Mouse (Mus musculus) limb, embryonic 11.5 days (tissue): ENCODE measurements around the gene Bag2. TPM values are rescaled to one million over a fixed set of nuclear protein-coding genes. Genes with fewer than 3 reads are reported as not detected.

Experiments used
- ATAC-seq: fragments of 200-750 bp; cut with Nextera tagmentation; 2 replicates; pipeline ENCODE4 v1.8.0; 2017; ENCODE audit warnings: low read depth; ENCODE audit not compliant: insufficient number of reproducible peaks, low FRiP score, low TSS enrichment
- DNase-seq: peaks from one replicate; pipeline ENCODE4 v3.0.0-alpha.2; 2015; ENCODE audit warnings: low spot score
- H3K27ac ChIP-seq: fragments of 300-500 bp; sonication (generic); replicated peaks from 2 replicates; pipeline ENCODE4 v1.5.1; 2014; ENCODE audit warnings: low read depth, mild to moderate bottlenecking, low read length
- H3K27me3 ChIP-seq: fragments of 300-500 bp; sonication (generic); 2 replicates; pipeline ENCODE4 v1.6.1; 2014; ENCODE audit warnings: mild to moderate bottlenecking, low read length, mixed read lengths; ENCODE audit not compliant: control insufficient read depth, insufficient read depth
- H3K36me3 ChIP-seq: fragments of 300-500 bp; sonication (generic); 2 replicates; pipeline ENCODE4 v1.6.1; 2014; ENCODE audit warnings: mild to moderate bottlenecking, low read length, moderate library complexity, mixed read lengths; ENCODE audit not compliant: control insufficient read depth, insufficient read depth
- H3K4me1 ChIP-seq: fragments of 300-500 bp; sonication (generic); 2 replicates; pipeline ENCODE4 v1.6.1; 2014; ENCODE audit warnings: low read length, mixed read lengths; ENCODE audit not compliant: control insufficient read depth, insufficient read depth
- H3K4me2 ChIP-seq: fragments of 300-500 bp; sonication (generic); 2 replicates; pipeline ENCODE4 v1.6.1; 2014; ENCODE audit warnings: low read depth, mild to moderate bottlenecking, moderate library complexity; ENCODE audit not compliant: severe bottlenecking
- H3K4me3 ChIP-seq: fragments of 300-500 bp; sonication (generic); 2 replicates; pipeline ENCODE4 v1.5.1; 2014; ENCODE audit warnings: low read depth, low read length
- H3K9ac ChIP-seq: fragments of 300-500 bp; sonication (generic); 2 replicates; pipeline ENCODE4 v1.6.1; 2014; ENCODE audit warnings: mild to moderate bottlenecking, low read length
- H3K9me3 ChIP-seq: fragments of 300-500 bp; sonication (generic); 2 replicates; pipeline ENCODE4 v1.6.1; 2016; ENCODE audit warnings: low read length; ENCODE audit not compliant: control insufficient read depth
- WGBS: fragments of 180-500 bp; shearing (Covaris S2); extraction: QIAGEN DNeasy Blood & Tissue Kit; methylation state at CpG from one replicate; pipeline ENCODE4 v1.1.7; 2014; 5-methylcytosine and 5-hydroxymethylcytosine counted together
- polyA plus RNA-seq: library from polyadenylated mRNA; unstranded; fragments of >200 nt; fragmentation: Nextera tagmentation; extraction: Ambion mirVana; gene quantifications from 2 replicates; pipeline ENCODE4 v1.2.1, GENCODE M21; 2014

The Bag2 gene
- 58.3 and 59.5 TPM in 2 replicates for polyA plus RNA-seq

DNA sequence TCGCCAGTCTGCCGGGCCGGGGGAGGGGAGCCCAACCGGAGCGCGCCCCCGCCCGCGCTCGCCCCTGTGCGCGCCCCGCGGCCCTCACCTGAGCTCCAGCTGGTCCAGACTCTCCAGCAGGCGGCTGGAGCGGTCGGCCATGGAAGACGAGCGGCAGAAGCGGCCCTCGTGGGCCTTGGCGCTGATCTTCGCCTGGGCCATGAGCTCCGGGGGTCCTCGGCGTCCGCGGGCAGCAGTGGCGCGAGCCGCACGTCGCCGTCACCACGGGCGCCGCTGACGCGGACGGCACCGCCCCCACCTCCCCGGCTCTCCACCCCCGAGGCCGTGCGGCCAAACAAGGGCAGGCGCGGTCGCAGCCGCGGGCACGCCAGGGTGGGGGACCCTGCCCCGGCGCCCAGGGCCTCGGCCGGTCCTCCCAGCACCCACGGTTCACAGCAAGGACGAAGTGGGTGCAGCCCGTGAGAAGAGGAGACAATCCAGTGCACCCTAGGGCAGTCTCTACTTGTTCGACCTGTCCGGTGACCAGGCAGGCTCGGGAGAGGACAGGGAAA is at the start of gene Bag2:
Gene Bag2, minus strand, starts transcription at position 305 of the 551 bp plus-strand sequence.
- H3K27me3 ChIP-seq = no peaks in the 10 kb centered on the region
- DNase-seq (peak; percentile 77), ATAC-seq (peak; percentile 82)
- H3K4me3 ChIP-seq = peak within 1 kb of the TSS; percentile 64
- H3K9ac ChIP-seq = peak within 1 kb of the TSS; percentile 79
- H3K36me3 ChIP-seq = no peaks in the 10 kb centered on the region; the same call in 1 of the 2 replicates
- H3K4me2 ChIP-seq = peak within 1 kb of the TSS; percentile 84
- 0 out of 2 replicates have a peak within 1 kb of the TSS, but pooled peaks have one; percentile 21 for H3K27ac ChIP-seq
- H3K9me3 ChIP-seq = no peaks in the 10 kb centered on the region
- WGBS = under 1% methylated on average over 53 of the region's 61 CpGs
- H3K4me1 ChIP-seq = 0 out of 2 replicates have a peak, but pooled peaks cover 3% of the 10 kb centered on the region

DNA sequence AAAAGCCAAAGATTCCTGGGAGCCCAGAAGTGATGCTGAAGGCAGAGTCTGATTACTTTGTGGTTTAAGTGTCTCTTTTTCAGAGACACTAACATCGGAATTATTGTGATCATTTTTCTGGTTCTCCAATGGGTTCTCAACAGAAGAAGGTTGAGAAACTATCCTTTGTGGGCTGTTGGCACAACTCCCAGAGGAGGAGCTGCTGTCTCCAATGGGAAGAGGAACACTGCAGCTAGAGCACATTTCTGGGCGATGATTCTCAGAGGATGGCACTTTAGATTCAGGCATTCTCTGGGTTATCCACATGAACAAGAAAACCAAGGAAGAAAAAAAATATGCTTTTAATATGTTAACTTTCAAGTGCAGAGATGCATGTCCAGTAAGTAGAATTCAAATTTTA is 45.7 kb upstream of the Bag2 start:
- no peak for ATAC-seq
- no peak overlapping the region for H3K4me2 ChIP-seq
- no peak for DNase-seq
- H3K4me3 ChIP-seq = no peak overlapping the region
- peaks cover 31% of the 10 kb centered on the region for H3K36me3 ChIP-seq
- 100% methylated on average over 2 of the region's 2 CpGs for WGBS
- no peak overlapping the region for H3K27ac ChIP-seq
- no peaks in the 10 kb centered on the region for H3K9me3 ChIP-seq
- H3K27me3 ChIP-seq = no peaks in the 10 kb centered on the region
- H3K4me1 ChIP-seq = no peaks in the 10 kb centered on the region
- no peak overlapping the region for H3K9ac ChIP-seq

DNA sequence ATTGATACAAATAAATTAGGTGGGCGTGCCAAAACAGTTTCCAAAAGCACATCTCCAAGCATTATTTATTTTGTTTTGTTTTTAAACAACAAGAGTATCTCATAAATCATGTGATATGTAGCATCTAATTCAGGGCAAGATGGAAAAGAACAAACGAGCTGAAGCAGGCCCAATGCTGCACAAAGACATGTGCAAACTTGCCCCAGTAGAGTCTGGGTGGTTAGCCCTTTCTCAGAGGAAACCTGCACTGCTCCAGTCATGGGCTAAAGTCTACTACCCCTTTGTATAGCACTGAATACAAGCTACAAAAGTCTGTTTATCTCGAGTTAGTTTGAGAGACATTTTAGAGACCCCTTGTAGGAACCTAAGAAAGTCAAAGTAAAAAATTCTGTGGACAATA is 42.0 kb upstream of the Bag2 start:
- Histone ChIP-seq H3K4me3 (no peak overlapping the region), H3K4me1 (no peaks in the 10 kb centered on the region), H3K9me3 (no peaks in the 10 kb centered on the region), H3K36me3 (peaks cover 30% of the 10 kb centered on the region), H3K27ac (no peak overlapping the region), H3K4me2 (no peak overlapping the region), H3K27me3 (no peaks in the 10 kb centered on the region), H3K9ac (no peak overlapping the region)
- WGBS = 89% methylated on average over 3 of the region's 3 CpGs
- ATAC-seq (no peak), DNase-seq (no peak)

DNA sequence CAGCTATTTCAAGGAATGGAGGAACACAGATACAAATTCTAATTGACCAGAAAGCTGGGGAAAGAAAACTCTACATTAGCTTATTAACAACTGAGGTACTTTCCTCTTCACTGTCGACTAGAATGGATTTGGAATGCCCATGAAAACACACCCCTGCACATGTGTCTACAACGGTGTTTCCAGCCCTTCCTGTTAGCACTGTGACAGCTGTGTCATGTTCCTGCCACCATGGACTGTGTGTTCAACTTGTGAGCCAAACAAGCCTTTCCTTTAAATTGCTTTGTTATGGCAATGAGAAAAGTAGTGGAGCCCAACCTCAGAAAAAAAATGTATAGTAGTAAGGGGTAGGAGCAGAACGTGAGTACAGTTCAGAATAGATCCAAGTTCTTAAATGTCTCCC is 30.9 kb upstream of the Bag2 start:
- no peak overlapping the region for H3K9ac ChIP-seq
- no peaks in the 10 kb centered on the region for H3K4me1 ChIP-seq
- H3K27ac ChIP-seq = no peak overlapping the region
- DNase-seq = no peak
- H3K4me2 ChIP-seq = no peak overlapping the region
- no peaks in the 10 kb centered on the region for H3K27me3 ChIP-seq
- no peak for ATAC-seq
- H3K4me3 ChIP-seq = no peak overlapping the region
- H3K36me3 ChIP-seq = peaks cover 3% of the 10 kb centered on the region; the same call in 1 of the 2 replicates
- no peaks in the 10 kb centered on the region for H3K9me3 ChIP-seq
- 72% methylated on average over 3 of the region's 3 CpGs for WGBS

DNA sequence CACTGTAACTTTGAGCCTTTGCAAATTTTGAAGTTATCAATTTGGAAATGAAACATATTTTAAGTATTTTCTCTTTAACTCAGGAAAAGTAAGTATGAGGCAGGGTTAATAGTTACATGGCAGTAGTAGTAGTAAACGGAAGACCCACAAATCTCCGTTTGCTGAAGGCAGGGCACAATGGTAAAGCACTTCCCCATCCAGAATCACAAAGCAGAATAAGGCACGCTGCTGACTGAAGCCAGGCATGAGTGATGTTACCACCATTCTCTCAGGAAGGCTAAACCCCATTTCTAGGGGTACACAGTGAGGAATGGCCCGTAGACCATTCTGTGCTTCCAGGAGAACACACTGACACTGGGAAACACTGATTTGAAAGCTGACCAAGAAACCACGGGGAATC is 30.5 kb upstream of the Bag2 start:
- H3K27me3 ChIP-seq = no peaks in the 10 kb centered on the region
- no peak for DNase-seq
- peaks cover 3% of the 10 kb centered on the region; the same call in 1 of the 2 replicates for H3K36me3 ChIP-seq
- H3K27ac ChIP-seq = no peak overlapping the region
- 90% methylated on average over 5 of the region's 5 CpGs for WGBS
- H3K4me3 ChIP-seq = no peak overlapping the region
- H3K4me2 ChIP-seq = no peak overlapping the region
- H3K9ac ChIP-seq = no peak overlapping the region
- H3K4me1 ChIP-seq = no peaks in the 10 kb centered on the region
- no peaks in the 10 kb centered on the region for H3K9me3 ChIP-seq
- no peak for ATAC-seq

DNA sequence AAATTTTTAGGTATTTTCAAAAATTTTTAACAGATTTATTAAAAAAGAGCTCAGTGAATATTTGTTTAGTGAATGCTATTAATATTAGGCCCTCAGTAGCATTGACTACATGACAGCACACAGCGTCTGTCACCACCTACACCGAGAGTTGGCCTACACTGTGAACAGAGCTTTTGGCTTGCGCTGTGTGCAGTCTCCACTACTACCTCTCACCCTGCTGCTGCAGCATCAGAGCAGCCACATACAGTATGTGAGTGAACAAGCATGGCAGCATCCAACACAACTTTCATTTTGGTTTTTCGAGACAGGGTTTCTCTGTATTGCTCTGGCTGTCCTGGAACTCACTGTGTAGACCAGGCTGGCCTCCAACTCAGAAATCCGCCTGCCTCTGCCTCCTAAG is 27.0 kb upstream of the Bag2 start:
- no peak overlapping the region for H3K4me3 ChIP-seq
- WGBS = 96% methylated on average over 5 of the region's 5 CpGs
- no peak overlapping the region for H3K9ac ChIP-seq
- no peak for DNase-seq
- H3K4me2 ChIP-seq = no peak overlapping the region
- no peak overlapping the region for H3K27ac ChIP-seq
- H3K36me3 ChIP-seq = peaks cover 3% of the 10 kb centered on the region; the same call in 1 of the 2 replicates
- no peaks in the 10 kb centered on the region for H3K4me1 ChIP-seq
- no peak for ATAC-seq
- no peaks in the 10 kb centered on the region for H3K9me3 ChIP-seq
- H3K27me3 ChIP-seq = no peaks in the 10 kb centered on the region

DNA sequence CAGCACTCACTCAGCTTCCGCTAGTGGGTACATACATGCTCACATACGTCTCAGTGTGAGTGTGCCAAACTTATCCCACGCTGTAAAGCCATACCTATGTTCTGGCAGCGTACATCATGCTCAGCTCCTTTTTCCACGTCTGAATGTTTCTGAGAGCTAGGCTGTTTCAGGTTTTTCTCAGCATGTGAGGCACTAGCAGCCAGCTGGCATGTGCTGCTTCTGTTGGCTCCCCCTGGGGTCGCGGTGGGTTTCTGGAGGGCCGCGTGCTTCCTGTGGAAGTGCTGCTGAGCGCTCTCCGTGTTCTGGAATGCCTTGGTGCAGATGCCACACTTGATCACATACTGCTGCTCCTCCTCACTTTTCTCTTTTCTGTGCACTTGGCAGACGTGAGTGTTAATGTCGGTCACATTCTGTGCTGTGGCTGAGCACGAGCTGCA is 18.6 kb upstream of the Bag2 start:
- Histone ChIP-seq H3K36me3 (peaks cover 4% of the 10 kb centered on the region; the same call in 1 of the 2 replicates), H3K4me2 (no peak overlapping the region), H3K4me3 (no peak overlapping the region), H3K9ac (no peak overlapping the region), H3K9me3 (no peaks in the 10 kb centered on the region), H3K27ac (no peak overlapping the region), H3K4me1 (no peaks in the 10 kb centered on the region), H3K27me3 (no peaks in the 10 kb centered on the region)
- 89% methylated on average over 14 of the region's 14 CpGs for WGBS
- ATAC-seq (no peak), DNase-seq (no peak)

DNA sequence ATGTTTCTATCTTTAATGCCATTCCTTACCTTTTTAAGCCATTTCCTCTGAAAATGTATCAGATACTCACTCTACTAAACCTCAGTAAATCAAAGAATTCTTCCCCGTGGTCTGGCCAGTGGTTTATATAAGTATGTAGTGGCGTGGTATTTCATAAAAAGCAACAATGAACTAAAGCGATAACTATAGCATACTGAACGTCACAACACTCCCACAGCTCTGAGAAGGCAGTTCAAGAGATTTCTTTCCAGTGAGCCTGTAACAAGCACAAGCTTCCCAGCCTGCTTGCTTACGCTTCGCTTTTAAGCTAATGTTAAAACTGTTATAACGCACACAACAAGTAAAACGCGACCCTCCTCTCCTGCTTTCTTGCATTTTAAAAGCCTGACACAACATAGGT is 14.5 kb upstream of the Bag2 start:
- H3K27me3 ChIP-seq = no peaks in the 10 kb centered on the region
- no peak overlapping the region for H3K4me3 ChIP-seq
- H3K9me3 ChIP-seq = no peaks in the 10 kb centered on the region
- no peak overlapping the region for H3K27ac ChIP-seq
- WGBS = 96% methylated on average over 9 of the region's 9 CpGs
- DNase-seq (no peak), ATAC-seq (no peak)
- H3K9ac ChIP-seq = no peak overlapping the region
- H3K4me1 ChIP-seq = no peaks in the 10 kb centered on the region
- peaks cover 4% of the 10 kb centered on the region; the same call in 1 of the 2 replicates for H3K36me3 ChIP-seq
- H3K4me2 ChIP-seq = no peak overlapping the region

DNA sequence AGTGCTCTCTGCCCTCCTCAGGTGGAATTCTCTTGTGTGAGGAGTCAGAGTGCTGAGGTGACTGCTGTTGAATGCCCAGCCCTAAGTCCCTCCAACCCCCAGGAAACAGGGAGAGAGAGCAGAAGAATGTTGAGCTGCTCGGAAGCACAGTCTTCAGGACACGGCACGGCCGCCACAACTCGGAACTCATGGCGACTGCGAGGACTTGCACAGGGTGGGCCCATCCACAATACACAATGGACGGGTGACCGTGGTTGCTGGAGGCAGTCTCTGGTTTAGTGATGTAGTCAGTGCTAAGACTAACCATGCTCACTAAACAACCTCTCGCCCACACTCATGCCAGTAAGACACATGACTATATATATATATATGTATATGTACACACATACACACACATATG is 14.0 kb upstream of the Bag2 start:
- H3K9ac ChIP-seq = no peak overlapping the region
- H3K4me1 ChIP-seq = no peaks in the 10 kb centered on the region
- 95% methylated on average over 10 of the region's 10 CpGs for WGBS
- ATAC-seq = no peak
- no peaks in the 10 kb centered on the region for H3K27me3 ChIP-seq
- no peak overlapping the region for H3K27ac ChIP-seq
- H3K36me3 ChIP-seq = peaks cover 4% of the 10 kb centered on the region; the same call in 1 of the 2 replicates
- H3K4me3 ChIP-seq = no peak overlapping the region
- no peaks in the 10 kb centered on the region for H3K9me3 ChIP-seq
- no peak for DNase-seq
- no peak overlapping the region for H3K4me2 ChIP-seq
